Mouse (Mus musculus): ENCODE measurements around the gene Bclaf3.
A peak's percentile ranks its signal among the peaks of the same experiment; 100 is the strongest.
"Not testable (repeated sequence)": the region's sequence is repeated elsewhere in the genome, so short reads cannot be mapped to it uniquely, and the experiment has no call there.

Bclaf3 gene

DNA sequence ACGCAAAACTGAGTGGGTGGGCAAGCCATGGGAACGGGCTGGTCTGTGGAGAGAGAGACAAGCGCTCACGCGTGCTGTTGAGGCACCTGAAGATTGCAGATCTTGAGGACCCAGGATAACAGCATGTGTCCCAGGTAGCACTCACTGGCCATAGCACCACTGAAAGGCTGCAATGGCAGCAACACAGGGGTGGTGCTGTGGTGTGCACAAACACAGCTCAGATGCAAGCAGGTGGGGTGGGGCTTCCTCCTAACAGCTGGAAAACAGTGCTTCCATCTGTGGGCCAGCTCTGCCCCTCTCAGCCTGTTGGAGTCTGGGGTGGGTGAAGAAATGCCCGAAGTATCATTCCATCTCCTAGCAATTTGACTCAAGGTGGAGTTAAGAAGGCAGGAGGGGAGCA is at the start of gene Bclaf3:
Gene Bclaf3 (plus strand): TSS at position 301 of the 400 bp plus-strand sequence.
- no peak for DNase-seq (ENCODE audit: low spot score in 2 of 2)

DNA sequence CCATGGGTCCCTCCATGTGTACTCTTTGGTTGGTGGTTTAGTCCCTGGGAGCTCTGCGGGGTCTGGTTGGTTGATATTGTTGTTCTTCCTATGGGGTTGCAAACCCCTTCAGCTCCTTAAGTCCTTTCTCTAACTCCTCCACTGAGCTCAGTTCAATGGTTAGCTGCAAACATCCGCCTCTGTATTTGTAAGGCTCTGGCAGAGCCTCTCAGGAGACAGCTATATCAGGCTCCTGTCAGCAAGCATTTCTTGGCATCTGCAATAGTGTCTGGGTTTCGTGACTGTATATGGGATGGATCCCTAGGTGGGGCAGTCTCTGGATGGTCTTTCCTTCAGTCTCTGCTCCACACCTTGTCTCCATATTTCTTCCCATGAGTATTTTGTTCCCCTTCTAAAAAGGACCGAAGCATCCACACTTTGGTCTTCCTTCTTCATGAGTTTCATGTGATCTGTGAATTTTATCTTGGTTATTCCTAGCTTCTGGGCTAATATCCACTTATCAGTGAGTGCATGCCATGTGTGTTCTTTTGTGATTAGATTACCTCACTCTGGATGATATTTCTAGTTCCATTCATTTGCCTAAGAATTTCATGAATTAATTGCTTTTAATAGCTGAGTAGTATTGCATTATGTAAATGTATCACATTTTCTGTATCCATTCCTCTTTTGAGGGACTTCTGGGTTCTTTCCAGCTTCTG is 48.1 kb upstream of the Bclaf3 start:
- not testable (repeated sequence) for DNase-seq (ENCODE audit: low spot score in 2 of 2)

DNA sequence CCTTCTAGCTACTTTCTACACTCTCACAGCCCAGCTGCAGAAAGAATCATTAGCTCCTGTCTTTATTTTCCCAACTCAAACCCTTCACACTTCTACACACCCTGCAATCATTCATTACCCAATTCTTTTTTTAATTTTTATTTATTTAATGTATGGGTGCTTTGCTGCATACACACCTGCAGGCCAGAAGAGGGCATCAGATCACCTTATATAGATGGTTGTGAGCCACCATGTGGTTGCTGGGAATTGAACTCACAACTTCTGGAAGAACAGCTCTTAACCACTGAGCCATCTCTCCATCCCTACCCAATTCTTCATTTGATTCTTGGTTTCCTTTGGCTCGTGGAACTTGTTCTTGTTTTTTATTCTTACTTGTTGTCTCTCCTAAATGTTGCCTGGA is 42.2 kb upstream of the Bclaf3 start:
- no peak for DNase-seq (ENCODE audit: low spot score in 2 of 2)

DNA sequence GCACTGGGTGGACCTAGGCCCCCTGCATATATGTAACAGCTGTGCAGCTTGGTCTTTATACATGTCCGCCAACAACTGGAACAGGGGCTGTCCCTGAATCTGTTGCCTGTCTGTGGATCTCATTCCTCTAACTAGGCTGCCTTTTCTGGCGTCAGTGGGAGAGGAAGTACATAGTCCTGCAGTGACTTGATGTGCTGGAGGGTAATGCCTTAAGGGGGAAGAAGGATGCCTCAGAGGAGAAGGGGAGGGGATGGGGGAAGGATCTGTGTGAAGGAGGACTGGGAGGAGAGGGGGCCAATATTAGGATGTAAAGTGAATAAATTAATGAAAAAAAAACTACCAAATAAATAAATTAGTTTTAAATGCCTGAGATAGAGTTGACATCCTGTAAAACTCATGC is 23.3 kb upstream of the Bclaf3 start:
- no peak for DNase-seq (ENCODE audit: low spot score in 2 of 2)

DNA sequence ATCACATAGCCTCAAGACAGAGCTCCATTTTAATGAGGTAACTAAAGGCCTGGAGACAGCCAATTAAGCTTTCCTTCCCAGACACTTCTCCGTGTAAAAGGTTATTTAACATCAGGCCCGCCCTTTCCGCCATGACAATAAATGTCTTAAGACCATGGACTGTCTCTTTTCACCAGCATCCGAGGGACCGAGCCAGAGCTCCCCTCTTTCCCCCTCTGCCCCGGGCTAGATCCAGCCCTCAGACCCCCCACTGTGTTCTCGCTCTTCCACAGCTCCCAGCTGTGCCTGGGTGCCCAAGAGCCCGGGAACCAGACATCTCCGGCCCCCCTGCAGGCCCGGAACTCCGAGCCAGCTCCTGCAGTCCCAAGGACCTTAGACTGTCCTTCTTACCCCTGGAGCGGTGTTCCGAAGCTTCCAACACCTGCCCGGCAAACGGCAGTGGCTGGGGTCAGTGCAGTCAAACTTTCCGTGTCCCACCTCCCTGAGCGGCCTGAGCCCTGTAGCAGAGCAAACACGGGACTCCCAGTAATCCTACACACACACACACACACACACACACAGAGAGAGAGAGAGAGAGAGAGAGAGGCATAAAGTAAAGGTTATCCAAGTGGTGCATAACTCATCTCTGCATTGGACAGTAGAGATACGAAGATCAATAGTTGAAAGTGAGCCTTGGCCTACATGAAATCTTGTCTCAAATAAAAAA is 18.0 kb upstream of the Bclaf3 start:
- DNase-seq (ENCODE audit: low spot score in 2 of 2), result no peak

DNA sequence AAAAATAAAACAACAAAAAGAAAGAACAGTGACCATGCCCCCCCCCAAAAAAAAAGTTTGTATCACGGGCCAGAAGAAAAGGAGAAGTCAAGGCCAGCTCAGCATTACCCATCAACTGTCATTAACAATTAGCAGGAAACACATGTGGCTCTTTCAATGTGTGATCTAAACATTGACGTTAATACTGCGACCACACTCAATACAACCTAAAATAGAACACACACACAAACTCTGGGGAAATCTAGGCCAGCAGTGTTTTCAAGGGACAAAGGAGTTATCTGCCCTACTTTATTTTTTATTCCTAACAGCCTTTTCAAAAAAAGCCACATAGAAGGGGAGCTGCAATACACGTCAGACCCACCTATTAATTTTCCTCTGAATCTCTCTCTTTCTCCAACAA is 17.4 kb upstream of the Bclaf3 start:
- DNase-seq (ENCODE audit: low spot score in 2 of 2), result no peak

DNA sequence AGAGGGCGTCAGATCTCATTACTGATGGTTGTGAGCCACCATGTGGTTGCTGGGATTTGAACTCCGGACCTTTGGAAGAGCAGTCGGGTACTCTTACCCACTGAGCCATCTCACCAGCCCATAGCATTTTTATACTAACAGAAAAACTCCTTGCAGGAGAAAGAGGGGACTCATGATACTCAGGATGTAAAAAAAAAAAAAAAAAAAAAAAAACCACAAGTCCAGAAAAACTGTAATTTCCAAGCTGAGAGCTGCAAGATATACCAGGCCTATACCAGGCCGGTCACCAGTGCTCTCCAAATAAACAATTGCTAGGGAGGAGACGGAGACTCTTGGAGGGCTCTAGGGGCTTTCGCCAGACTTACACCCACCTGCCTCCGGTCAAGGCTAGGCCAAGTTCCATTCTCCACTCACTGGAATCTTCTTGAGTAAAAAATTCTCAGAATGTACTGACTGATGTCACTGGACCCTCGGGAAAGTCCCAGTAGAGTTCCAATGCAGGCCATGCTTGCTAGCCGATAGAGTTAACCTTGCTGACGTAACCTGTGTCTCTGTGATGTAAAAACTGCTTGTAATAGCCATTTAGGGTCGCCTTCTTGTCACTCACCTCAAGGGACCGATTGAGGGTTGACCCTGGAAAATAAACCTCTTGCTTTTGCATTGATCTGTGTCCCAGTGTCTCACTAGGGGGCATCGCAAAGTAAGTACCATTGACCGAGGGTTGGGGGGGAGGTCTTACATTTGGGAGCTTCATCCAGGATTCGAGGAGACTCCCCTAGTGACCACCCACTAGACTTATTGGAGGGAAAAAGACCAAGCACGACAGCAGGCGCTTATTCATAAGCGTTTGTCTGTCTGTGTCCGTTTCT is 16.4 kb upstream of the Bclaf3 start:
- DNase-seq (ENCODE audit: low spot score in 2 of 2), result no peak

DNA sequence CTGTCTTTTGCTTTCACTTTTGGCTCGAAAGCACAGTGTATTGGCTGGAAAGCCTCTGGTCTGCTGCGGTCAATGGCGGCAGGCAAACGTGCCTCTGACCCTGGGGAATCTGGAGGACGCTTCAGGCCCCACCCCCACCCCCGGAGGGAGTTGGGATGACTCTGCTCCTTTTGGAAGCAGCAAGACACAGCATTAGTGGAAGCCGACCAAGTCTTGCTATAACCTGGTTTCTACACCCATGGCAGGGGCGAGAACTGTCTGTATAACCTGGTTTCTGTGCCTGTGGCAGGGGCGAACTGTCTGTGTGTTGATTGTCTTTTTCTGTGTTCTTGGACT is 15.8 kb upstream of the Bclaf3 start:
- DNase-seq (ENCODE audit: low spot score in 2 of 2), result no peak

DNA sequence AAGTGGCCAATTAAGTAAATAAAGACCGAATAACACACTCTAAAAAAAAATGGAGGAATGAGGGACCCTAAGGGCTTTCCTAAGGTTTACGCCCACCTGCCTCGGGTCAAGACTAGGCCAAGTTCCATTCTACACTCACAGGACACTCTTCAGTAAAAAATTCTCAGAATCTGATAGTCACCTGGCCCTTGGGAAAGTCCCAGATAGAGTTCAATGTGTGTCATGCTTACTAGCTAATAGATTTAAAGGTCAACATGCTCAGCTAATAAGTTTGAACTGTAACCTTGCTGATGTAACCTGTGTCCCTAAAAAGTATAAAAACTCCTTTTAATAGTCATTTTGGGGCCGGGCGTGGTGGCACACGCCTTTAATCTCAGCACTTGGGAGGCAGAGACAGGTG is 10.9 kb upstream of the Bclaf3 start:
- no peak for DNase-seq (ENCODE audit: low spot score in 2 of 2)

DNA sequence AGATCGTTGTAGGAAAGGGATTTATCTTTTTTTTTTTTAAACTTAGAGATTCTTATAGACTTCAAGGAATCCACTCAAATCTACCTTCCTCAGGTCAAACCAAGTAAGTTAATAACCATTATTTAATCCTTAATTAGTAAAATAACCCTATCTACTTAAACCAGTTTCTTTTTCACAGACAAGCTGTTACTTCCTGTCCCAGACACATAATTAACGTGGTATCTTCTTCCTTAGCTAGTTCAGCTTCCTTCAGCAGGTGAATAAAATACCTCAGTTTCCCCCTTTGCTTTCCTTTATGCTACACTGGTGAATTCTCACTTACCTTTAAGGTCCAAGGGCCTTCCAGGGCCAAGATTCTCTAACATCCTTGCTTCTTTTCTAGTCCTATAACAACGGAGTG is 4.7 kb upstream of the Bclaf3 start:
- DNase-seq (ENCODE audit: low spot score in 2 of 2), result no peak

DNA sequence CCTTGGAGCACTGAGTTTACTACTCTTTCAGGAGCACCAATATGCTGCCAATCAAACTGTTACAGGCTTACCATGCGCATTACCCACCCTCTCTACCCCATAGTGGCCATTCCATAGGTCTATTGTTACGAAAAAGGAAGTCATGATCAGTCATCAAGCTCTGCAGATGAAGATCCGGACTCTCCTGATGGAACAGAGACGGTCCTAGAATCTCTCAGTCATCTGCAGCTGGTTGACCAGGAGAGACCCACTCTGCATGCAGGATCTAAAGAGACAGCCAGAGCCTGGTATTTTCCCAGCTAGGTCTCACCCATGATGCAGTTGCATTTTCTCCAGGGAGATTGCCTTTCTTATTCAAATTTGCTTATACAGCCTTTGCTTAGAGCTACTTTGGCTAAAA is 3.8 kb upstream of the Bclaf3 start:
- no peak for DNase-seq (ENCODE audit: low spot score in 2 of 2)

DNA sequence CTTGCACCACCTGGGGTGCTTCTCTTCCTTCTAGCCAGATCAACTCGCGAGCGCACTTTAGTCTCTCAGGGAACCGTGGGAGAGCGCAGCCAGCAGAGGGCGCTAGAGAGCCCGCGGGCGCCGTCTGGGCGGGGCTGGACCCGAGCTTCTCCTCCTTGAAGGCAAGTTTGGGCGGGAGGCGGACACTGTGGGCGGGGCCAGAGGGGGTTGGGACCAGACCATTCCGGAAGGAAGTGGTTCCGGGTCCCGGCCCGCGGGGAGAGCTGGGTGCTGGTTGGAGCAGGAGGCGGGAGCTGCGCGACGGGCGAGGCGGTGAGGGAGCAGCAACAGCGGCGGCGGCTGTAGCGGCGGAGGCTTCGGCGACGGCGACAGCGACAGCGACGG is 5.9 kb downstream of the Bclaf3 start:
- DNase-seq (ENCODE audit: low spot score in 2 of 2), result peak; percentile 88 to 93

DNA sequence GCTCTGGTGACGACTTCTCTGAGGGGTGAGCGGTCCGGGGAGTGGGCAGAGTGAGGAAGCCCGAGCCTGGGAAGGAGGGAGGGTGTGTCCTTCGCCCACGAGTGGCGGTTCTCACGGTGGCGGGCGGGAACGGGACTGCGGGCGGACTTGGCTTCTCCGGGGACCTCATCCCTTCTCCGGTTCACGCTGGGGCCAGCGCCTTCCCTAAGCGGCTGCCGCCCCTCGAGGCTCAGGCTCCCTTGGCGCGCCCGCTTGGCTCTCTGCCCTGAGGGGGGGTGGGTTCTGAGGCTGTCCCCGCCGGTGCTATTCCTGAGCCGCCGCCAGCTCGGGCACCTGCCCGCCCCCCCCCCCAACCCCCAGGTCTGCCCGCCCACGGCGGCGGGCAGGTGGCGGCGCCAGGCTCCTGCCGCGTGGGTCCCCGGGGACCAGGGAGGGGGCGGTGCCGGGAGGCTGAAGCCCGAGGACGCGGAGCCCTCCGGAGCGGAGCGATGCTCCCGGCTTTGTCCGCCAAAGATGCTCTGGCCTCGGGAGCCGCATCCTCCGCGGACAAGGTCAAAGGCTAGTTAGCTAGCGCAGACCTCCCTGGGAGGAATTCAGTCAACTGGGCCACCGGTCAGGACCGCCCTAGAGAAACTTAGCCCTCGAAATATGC is 6.4 kb downstream of the Bclaf3 start:
- DNase-seq (ENCODE audit: low spot score in 2 of 2), result no peak

DNA sequence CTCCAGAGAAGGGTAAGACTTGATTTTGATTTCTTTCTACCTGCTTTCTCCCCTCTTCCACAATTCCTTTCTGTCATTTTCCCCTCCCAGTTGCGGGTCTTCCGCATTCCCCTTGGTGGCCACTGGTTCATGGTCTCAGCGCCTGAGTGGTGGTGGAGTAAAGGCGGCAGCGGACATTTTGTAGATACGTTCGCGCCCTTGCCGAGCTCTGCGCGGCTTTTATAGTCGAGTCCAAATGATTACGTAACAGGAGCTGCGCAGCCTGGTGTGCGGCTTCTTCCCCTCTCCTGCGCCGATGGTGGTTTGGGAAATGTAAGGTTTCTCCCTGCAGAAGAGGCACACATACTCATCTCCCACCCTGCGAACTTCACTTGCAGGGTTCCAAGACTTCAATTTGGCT is 15.4 kb downstream of the Bclaf3 start:
- DNase-seq (ENCODE audit: low spot score in 2 of 2), result no peak

DNA sequence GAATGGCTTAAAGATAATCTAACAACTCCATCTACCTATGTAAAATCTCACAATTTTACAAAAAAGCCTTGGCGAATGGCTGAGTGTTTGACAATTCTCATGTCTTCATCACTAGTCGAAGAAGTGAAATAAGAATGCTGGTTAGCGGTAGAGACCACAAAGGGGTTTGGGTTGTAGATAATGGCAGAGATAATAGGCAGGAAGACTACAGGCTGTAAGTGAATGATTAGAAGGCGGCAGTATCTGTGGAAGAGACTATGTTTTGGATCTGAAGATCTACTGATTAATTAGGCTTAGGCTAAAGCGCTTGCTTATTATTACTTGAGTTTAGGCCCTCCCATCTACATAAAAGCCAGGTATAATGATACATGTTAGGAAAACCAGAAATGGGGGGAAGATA is 20.6 kb downstream of the Bclaf3 start:
- no peak for DNase-seq (ENCODE audit: low spot score in 2 of 2)

DNA sequence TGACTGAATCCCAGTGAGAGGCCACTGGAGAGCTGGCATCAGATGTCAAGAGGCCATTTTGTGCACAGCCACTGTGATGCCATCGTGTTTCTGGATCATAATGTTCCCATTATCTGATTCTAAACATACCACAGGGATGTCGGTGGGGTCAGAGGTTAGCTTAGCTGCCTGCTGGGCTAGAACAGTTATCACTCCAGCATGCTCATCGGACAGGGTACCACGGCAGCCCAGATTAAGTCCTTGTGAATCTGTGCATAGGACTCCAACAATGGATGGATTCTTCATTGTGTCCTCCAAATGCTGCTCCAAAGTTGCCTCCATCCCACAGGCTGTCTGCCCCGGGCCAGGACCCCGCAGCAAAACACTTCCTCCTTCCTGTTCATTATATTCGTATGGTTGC is 58.2 kb downstream of the Bclaf3 start:
- DNase-seq (ENCODE audit: low spot score in 2 of 2), result not testable (repeated sequence)

DNA sequence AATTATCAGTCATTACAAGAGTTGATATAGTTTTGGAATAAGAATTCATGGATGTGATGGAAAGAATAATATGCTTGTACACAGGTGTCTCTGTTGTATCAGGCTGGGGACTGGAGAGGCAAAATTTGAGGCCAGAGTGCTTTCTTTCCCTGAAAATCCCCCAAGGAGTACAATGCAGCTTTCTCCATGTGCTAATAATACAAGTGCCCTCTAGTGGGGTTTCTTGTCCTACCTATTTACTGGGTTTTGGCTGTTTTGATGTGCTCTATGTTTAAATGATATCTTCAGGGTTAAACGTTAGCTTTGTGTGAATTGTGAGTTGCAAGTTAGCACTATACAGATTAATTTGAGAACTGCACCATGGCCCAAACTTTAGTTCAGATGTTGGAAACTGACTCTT is 65.1 kb downstream of the Bclaf3 start:
- DNase-seq (ENCODE audit: low spot score in 2 of 2), result no peak

DNA sequence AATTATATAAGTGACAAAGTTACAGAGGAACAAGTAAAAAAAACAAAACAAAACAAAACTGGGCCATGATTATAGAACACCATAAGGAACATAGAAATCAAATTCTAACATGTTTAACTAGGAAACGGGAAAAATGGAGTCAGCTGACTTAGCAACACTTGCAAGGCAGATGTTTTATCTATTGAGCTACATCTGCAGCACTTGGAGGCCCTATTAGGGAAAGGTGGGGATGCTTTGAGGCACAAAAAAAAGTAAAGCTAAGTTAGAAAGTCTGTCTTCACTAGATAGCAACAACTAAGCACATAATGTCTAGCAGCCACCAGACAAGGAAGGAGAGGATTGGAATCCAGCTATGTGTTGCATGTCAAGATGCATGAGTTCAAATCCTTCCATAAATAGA is 71.0 kb downstream of the Bclaf3 start:
- no peak for DNase-seq (ENCODE audit: low spot score in 2 of 2)

DNA sequence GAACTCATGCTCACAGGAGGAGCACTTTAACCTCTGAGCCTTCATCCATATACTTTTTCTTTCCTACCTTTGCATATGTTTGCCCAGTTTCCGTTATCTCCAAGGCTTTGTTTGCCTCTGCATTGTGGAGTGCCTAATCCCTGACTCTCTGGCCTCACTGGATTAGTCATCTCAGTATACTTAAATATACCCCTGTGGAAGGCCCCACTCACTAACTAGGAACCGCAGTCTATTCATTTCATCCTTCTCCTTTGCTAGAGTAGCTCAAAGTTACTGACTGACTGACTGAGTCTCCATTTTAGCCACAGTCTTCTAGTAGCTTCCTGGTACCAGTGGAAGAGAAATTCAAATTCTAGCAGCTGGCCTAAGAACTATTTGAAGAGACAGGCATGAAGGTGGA is 78.3 kb downstream of the Bclaf3 start:
- DNase-seq (ENCODE audit: low spot score in 2 of 2), result no peak

DNA sequence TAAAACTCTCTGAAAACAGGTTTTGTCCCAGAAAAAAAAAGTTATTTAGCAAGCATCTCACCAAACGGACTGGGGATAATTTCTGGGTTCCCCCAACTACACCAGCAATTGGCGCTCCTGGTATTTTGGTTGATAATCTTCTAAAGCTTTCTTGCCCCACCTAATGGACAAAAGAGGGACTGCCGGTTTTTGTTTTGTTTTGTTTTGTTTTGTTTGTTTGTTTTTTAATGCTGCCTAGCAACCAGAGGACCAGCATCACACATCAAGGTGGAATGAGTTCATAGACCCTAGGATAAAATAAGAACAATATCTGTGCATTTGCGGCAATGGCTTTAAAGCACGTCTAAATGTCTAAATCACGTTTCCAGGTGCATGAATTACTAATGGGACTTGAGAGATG is 80.4 kb downstream of the Bclaf3 start:
- peak in 1 of 2 experiments; percentile 17 for DNase-seq (ENCODE audit: low spot score in 2 of 2)

DNA sequence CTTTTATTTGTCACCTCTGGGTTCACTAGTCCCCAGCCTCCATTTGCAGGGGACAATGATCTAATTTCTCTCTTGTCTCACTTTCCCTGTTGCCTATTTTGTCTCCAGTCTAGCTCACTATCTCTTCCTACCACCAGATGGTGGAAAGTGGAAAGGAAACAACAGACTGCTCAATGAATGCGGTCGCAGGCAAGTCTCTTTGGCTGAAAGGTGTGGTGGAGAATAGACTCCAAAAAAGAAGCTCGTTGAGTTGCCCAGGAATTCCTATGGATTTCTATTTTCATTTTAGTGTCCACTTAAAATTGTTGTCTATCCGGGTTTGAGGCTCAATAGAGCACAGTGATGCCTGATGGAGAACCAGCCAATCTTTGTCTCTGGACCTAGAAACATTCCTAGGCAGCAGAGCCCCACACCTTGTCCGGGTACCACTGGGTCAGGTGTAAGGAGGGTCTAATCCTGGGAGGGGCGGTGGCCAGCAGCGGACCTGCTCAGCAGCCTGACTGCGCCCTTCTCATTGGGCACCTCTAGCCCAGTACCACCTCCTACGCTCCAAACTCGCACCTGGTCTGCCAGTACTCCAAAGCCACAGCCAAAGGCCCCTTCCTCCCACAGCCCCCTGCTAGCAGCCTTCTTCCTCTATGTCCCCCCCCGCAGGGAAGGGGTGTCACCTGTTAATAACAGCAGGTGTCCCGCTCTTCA is 99.9 kb downstream of the Bclaf3 start:
- DNase-seq (ENCODE audit: low spot score in 2 of 2), result peak in 1 of 2 experiments; percentile 10

Data from cerebellum, postnatal 4 days (tissue).